Mouse (Mus musculus) naive thymus-derived CD4-positive, alpha-beta T cell, adult 2 months (primary cell): ENCODE data around the gene Ctnnd2.

Experiments used
- DNase-seq: peaks from one replicate; pipeline ENCODE4 v3.0.0-alpha.2; 2011; ENCODE audit warnings: low read depth

Ctnnd2 gene

DNA sequence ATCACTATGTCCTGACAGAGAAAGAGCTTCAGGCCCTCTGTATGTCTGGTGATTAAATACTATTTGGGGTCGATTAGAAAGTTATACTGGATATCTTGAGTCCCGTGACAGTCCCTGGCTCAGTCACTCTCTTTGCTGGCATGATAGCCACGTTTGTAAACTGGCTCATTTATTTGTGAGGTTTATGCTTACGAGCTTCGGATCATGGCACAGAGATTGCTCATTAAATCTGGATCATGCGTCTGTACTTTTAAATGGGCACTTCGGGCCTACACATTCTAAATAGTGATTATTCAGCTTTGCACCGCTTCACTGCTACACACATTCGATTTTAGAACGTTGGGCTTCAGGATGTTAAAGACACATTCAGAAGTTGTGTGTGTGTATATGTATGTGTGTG is 96.4 kb downstream of the Ctnnd2 start:
- no peak for DNase-seq

DNA sequence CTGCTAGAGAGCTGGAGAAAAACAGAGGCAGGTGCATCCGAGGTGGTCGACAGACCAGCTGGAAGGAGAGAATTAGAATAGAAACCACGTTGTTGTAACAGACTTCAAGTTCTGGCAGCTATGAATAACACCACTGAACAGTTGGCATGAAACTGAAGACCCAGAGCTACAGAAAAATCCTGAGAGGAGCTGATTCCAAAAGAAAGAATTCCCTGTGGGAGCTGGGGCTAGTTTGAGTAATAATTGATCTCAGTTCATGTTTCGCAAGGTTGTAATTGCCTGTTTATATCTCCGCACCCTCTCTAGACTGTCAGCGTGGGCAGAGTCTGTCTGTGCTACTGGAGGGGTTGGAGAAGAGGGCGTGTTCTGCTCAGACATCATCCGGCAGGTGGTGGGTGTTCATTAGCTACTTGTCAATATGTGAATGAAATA is 98.8 kb downstream of the Ctnnd2 start:
- no peak for DNase-seq

- DNase-seq: no peak
These were observed 99.9 kb downstream of the Ctnnd2 start for GRCm38 (mm10) chr15:30272326-30272725.

DNA sequence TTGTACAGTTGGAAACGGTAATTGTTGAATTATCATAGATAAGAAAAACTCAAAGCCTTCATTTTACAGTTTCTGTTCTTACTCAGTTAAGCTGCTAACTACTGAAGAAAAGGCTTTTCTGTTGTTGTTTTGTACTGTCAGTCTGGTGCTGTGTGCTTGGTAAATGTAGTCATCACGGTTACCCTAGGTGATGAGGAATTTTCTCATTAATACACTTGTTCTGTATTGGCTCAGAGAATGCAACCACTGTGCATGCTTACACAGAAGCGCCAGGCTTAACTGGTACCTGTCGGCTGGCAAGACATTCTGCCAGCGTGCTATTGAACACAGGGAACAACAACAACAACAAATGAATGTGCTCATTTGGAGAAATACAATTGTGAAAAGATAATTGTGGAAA is 103.3 kb downstream of the Ctnnd2 start:
- no peak for DNase-seq

GRCm38 (mm10) chr15:30276691-30277090 is 104.3 kb downstream of the Ctnnd2 start:
- no peak for DNase-seq

- DNase-seq: no peak
These were observed 106.2 kb downstream of the Ctnnd2 start for GRCm38 (mm10) chr15:30278610-30279009.

DNA sequence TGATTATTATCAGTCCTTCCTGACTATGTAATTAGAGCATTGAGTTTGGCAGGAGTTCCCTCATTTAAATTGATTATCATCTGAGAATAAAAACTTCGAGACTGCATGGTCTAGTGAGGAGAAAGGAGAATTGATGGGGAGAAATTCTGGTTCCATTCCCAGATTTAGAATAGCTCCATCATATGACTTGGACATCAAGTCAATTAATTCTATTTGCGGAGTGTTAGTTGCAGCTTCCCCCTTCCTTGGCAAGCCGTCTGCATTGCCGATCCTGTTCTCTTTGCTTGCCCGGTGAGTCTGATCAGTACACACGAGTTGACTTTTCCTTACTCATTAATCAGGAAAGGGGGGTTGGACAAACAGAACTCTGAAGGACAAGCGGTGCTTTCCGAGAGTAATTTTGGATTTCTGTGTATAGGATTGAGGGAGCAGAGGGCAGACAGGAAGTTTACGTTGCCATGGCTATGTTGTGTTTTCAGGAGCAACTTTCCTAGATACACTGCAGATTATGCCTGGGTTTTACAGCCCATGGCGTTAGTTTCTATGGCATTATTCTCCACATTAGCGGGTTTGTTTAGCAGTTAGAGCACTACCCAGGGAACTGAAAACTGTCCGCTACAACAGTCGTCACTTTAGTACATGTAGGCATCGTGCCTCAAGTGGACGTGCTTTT is 113.3 kb downstream of the Ctnnd2 start:
- DNase-seq: no peak

DNA sequence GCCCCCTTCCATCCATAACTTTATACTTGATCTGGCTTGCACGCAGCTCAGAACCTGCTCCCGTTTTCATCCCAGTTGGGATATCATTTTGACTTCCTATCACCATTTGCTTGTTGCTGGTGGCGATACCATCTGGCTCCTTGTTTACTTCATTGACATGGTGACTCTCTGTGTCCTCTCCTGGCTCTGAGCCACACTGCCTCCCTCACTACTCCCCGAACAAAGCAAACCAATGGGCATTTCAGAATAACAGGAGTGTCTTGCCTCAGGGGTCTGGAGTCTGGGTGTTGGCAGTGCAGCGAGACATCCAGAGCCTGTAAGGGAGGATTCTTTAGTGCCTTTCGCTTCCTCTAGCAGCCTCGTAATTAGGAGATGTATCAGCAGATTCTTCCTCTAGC is 113.9 kb downstream of the Ctnnd2 start:
- no peak for DNase-seq

GRCm38 (mm10) chr15:30302824-30303223 is 130.4 kb downstream of the Ctnnd2 start:
- DNase-seq: peak; percentile 1

DNA sequence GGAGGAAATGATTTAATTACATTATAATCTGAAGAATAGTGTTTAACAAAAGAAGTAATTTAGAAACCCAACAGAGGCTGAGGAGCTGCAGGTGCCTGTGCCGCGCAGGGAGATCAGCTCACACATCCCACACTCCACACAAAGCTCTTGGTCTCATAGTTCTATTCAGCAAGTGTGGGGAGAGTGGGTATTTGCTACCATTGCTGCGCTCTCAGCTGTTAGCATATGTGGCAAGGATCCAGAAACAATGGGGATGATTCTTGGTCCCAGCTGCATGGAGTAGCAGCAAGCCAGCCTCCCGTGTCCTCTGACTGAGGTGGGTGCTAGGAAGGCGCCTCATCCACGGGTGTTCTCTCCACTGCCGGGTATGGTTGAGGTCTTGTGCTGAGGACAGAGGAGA is 134.0 kb downstream of the Ctnnd2 start:
- no peak for DNase-seq

GRCm38 (mm10) chr15:30322543-30322942 is 150.2 kb downstream of the Ctnnd2 start:
- DNase-seq: no peak

DNA sequence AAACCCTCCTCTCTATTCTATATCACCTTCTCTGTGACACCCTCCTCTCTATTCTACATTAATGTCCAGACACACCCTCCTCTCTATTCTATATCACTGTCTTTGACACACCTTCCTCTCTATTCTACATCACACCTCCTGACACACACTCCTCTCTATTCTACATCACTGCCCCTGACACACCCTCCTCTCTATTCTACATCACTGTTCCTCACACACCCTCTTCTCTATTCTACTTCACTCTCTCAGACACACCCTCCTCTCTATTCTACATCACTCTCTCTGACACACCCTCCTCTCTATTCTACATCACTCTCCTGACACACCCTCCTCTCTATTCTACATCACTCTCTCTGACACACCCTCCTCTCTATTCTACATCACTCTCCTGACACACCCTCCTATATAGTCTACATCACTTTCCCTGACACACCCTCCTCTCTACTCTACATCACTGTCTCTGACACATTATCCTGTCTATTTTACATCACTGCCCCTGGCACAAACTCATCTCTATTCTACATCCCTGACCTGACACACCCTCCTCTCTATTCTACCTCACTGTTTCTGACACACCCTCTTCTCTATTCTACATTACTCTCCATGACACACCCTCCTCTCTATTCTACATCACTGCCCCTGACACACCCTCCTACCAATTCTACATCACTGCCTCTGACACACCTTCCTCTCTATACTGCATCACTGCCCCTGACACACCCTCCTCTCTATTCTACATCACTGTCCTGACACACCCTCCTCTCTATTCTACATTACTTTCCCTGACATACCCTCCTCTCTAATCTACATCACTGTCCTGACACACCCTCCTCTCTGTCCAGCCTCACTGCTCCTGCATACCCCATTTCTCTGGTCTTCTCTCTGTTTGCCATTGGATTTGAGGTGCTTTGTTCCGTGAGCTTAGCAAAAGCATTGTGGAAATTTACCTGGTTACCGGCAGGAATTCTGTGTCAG is 161.2 kb downstream of the Ctnnd2 start:
- DNase-seq: no peak

GRCm38 (mm10) chr15:30338585-30339197 is 166.3 kb downstream of the Ctnnd2 start:
- DNase-seq: no peak

DNA sequence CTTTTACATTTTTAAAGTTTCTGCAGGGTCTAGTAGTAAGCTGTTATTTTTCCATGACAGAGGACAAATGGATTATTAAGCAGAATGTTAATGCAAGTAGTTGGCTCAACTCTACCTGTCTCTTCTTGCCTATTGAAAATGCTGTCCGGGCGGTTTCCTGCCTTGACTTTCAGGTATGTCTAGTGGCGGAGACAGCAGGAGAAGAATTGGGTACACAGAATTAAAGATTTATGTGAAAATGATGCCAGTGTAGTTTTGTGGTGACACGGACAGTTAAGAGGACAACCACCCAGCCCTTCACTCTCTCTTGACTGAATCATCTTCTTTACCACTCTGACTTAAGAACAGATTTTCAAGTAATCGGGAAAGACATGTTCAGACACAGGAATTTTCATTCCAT is 173.4 kb downstream of the Ctnnd2 start:
- no peak for DNase-seq

GRCm38 (mm10) chr15:30364491-30364890 is 192.1 kb downstream of the Ctnnd2 start:
- no peak for DNase-seq

- DNase-seq: no peak
These were observed 197.6 kb downstream of the Ctnnd2 start for GRCm38 (mm10) chr15:30369997-30370396.

DNA sequence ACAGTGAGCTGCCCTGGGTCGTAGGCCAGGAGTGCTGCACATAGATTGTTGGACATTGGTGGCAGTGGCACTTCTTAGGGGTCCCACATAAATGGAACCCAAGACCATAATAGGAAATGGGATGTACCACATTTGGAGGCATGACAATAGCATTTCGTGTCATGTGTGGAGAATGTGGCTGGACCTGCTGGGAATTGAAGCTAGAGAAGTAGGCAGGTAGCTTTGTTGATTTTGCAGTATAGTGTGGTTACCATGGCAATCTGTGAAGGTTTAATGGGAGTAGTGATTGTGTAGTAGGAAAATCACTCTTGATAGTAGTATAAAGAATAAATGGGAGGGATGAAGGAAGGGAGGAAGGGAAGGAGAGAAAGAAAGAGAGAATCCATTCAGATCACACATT is 198.8 kb downstream of the Ctnnd2 start:
- no peak for DNase-seq

GRCm38 (mm10) chr15:30373654-30374215 is 201.3 kb downstream of the Ctnnd2 start:
- no peak for DNase-seq

- DNase-seq: no peak
These were observed 202.5 kb downstream of the Ctnnd2 start for GRCm38 (mm10) chr15:30374907-30375306.

DNA sequence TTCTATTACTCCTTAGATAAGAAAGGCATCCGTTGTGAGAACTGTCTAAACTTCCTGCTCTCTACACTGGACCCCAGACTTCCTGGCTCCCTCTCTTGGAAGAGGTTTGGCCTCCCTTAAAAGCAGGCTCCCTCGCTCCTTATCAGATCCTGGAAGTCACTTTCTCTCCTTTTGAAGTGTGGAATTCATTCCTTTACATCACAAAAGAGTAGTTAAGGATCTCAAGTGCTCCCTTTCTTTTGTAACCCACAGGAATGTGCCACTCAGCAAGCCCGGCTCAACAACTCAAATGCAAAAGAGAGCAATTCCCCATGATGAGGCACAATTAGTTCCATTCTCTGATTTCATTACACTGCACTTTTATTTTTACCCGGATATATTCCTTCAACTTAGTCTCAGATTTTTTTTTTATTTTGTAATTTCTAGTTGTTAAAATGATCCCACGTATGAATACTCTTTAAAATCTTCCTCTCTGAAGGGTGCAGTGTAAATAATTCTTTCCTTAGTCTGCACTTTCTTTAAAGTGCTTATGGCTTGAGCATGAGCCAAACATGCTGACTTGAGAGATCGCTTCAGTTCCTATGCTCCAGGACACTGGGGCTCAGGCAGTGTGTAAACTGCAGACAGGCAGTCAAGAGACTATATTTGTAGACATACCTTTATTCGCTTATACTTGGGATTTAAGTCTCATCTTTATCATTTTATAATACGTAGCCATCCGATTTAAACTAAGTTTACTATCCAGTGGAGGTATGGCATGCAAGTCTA is 210.9 kb downstream of the Ctnnd2 start:
- no peak for DNase-seq

DNA sequence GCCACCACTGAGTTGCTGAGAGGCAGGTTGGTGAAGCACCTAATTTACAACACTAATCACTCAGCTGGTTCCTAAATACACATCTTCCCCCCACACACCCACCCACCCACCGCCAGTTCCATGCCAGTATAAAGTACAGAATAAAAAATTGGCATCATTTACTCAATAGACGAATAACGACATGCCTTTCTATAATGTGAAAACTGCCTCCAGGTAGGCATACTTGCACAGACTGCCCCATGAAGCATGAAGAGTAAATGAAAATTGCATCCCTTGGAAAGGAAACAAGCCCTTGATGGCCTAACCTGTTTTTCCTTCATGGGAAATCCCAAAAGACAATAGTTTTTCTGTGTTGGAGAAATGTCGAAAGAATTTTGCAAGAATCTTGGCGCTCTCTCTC is 212.0 kb downstream of the Ctnnd2 start:
- DNase-seq: no peak

- DNase-seq: no peak
These were observed 214.1 kb downstream of the Ctnnd2 start for GRCm38 (mm10) chr15:30386489-30386888.
